Mouse (Mus musculus): ENCODE measurements around the gene Prss1. TPM values are rescaled to one million over a fixed set of nuclear protein-coding genes. Genes with fewer than 3 reads are reported as not detected.
"Not testable (repeated sequence)": the region's sequence is repeated elsewhere in the genome, so short reads cannot be mapped to it uniquely, and the experiment has no call there.

Prss1 gene
- 3.3 TPM in 1 of 2 replicates, not detected in the other for polyA plus RNA-seq (2014; fragmentation: Nextera tagmentation; extraction: Ambion mirVana)

DNA sequence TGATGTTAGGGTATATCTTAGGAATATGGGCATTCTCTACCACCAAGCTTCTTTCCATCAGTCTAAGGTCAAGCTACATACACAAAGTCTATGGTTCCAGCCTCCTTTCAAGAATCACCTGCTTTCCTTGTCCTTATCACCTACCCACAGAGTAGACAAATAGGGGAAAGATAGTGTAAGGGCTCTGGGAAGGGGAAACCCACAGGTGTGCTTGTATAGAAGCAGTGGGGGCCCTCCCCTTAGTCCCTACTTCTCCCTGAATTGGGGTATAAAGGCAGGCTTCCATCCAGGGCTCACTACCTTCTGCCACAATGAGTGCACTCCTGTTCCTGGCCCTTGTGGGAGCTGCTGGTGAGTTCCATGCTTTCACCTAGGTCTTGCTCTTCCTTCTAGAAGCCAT is at the start of gene Prss1:
Gene Prss1, plus strand, starts transcription at position 301 of the 400 bp plus-strand sequence.
- not testable (repeated sequence) for ATAC-seq (ENCODE audit: insufficient number of reproducible peaks, insufficient read depth, low FRiP score, low read depth); H3K36me3 ChIP-seq (ENCODE audit: control insufficient read depth, insufficient read depth, low read length); H3K9ac ChIP-seq (replicated peaks; ENCODE audit: low read depth, low read length); H3K9me3 ChIP-seq (ENCODE audit: control insufficient read depth, low read depth, low read length); H3K27ac ChIP-seq (ENCODE audit: low read length); H3K27me3 ChIP-seq (ENCODE audit: control insufficient read depth, insufficient read depth, low read length); H3K4me3 ChIP-seq (ENCODE audit: low read depth, low read length); H3K4me1 ChIP-seq (ENCODE audit: control insufficient read depth, insufficient read depth, low read length); H3K4me2 ChIP-seq (replicated peaks; ENCODE audit: low read depth, low read length)

DNA sequence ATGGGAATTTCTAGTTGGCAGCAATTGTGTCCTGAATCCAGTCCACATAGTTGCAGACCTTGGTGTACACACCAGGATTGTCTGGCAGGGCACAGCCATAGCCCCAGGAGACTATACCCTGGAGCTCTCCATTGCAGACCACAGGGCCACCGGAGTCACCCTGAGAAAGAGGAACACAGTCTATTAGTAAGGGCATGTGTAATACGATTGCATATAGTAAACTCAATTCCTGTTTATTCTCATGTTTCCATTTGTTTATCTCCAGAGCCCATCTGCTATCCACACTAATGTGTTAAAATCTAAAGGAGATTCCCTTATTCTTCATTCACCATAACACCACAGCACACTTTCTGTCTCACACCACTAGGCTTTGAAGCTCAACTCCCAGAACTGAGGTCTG is 16.5 kb upstream of the Prss1 start:
- H3K36me3 ChIP-seq (ENCODE audit: control insufficient read depth, insufficient read depth, low read length); H3K4me3 ChIP-seq (ENCODE audit: low read depth, low read length); H3K4me2 ChIP-seq (replicated peaks; ENCODE audit: low read depth, low read length); H3K4me1 ChIP-seq (ENCODE audit: control insufficient read depth, insufficient read depth, low read length); H3K9ac ChIP-seq (replicated peaks; ENCODE audit: low read depth, low read length); H3K9me3 ChIP-seq (ENCODE audit: control insufficient read depth, low read depth, low read length); ATAC-seq (ENCODE audit: insufficient number of reproducible peaks, insufficient read depth, low FRiP score, low read depth); H3K27ac ChIP-seq (ENCODE audit: low read length); H3K27me3 ChIP-seq (ENCODE audit: control insufficient read depth, insufficient read depth, low read length): not testable (repeated sequence)
- WGBS: 100% methylated on average over 1 of the region's 2 CpGs

DNA sequence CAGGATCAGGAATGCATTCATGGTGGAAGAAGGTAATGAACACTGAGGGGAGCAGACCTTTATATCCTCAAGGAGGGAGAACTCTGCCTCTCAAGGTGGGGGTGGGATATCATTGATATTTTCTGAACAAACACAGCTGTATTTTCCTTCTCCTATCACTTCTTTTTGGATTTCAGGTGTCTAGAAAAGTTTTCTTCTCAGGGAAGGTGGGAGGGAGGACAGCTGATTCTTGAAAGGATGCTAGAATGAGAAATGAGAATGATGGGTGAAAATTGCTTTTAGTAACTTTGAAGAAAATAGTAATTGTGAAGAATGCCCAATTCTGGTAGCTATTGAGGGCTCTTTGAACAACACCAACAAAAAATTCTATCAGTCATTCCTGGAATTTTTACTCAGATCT is 12.7 kb upstream of the Prss1 start, which contains the start of gene Gm10334:
Gene Gm10334, minus strand, starts transcription at position 101 of the 400 bp plus-strand sequence.
- not testable (repeated sequence) for H3K36me3 ChIP-seq (ENCODE audit: control insufficient read depth, insufficient read depth, low read length); H3K27ac ChIP-seq (ENCODE audit: low read length); H3K4me1 ChIP-seq (ENCODE audit: control insufficient read depth, insufficient read depth, low read length); H3K4me3 ChIP-seq (ENCODE audit: low read depth, low read length); H3K9me3 ChIP-seq (ENCODE audit: control insufficient read depth, low read depth, low read length); ATAC-seq (ENCODE audit: insufficient number of reproducible peaks, insufficient read depth, low FRiP score, low read depth); H3K9ac ChIP-seq (replicated peaks; ENCODE audit: low read depth, low read length); H3K27me3 ChIP-seq (ENCODE audit: control insufficient read depth, insufficient read depth, low read length); H3K4me2 ChIP-seq (replicated peaks; ENCODE audit: low read depth, low read length)

DNA sequence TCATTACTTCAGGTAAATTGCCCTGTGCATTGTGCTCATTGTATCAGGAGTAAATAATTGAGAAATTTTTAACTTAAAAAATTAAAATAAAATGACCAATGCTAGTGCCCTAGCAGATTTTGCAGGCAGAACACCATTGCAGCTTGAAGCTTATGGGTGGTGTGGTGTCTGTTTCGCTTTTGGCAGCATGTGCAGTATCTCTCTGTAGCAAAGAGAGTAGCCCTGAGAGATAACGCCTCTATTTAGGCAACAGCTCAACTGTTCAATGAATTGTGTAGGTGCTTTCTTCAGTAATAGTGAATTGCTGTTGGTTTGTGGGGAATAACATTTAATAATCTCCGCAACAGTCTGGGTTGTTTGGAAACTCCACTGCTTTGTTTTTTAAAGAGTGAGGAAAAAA is 40.6 kb downstream of the Prss1 start:
- no peaks in the 10 kb centered on the region for H3K9me3 ChIP-seq (ENCODE audit: control insufficient read depth, low read depth, low read length)
- no peak for ATAC-seq (ENCODE audit: insufficient number of reproducible peaks, insufficient read depth, low FRiP score, low read depth)

DNA sequence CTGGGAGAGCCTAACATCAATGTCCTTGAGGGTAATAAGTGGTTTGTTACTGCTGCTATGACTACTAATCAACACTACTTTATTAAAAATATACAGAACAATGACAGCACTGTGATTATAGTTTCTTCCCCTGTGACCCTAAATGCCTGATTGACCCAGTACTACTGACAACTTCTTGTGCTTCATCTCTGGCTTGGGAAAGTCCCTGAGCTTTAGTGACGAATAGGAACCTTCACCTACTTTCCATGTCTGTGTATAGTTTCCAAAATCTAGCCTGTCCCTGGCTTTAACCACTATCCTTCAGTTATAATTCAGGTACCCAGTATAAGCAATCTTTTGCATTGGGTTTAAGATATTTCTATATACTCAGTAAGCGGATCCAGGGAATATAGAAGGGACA is 46.2 kb downstream of the Prss1 start:
- Histone ChIP-seq H3K36me3 (ENCODE audit: control insufficient read depth, insufficient read depth, low read length) (no peaks in the 10 kb centered on the region), H3K4me1 (ENCODE audit: control insufficient read depth, insufficient read depth, low read length) (no peaks in the 10 kb centered on the region), H3K9me3 (ENCODE audit: control insufficient read depth, low read depth, low read length) (no peaks in the 10 kb centered on the region), H3K27me3 (ENCODE audit: control insufficient read depth, insufficient read depth, low read length) (no peaks in the 10 kb centered on the region), H3K4me3 (ENCODE audit: low read depth, low read length) (no peak overlapping the region), H3K27ac (ENCODE audit: low read length) (no peak overlapping the region), H3K9ac (replicated peaks; ENCODE audit: low read depth, low read length) (no peak overlapping the region), H3K4me2 (replicated peaks; ENCODE audit: low read depth, low read length) (no peak overlapping the region)
- no peak for ATAC-seq (ENCODE audit: insufficient number of reproducible peaks, insufficient read depth, low FRiP score, low read depth)
- 77% methylated on average over 2 of the region's 2 CpGs for WGBS

More for the DNA sequence above, 40.6 kb downstream of the Prss1 start:
- Histone ChIP-seq H3K4me3 (ENCODE audit: low read depth, low read length) (no peak overlapping the region), H3K4me1 (ENCODE audit: control insufficient read depth, insufficient read depth, low read length) (no peaks in the 10 kb centered on the region), H3K9ac (replicated peaks; ENCODE audit: low read depth, low read length) (no peak overlapping the region), H3K27ac (ENCODE audit: low read length) (no peak overlapping the region), H3K27me3 (ENCODE audit: control insufficient read depth, insufficient read depth, low read length) (no peaks in the 10 kb centered on the region), H3K36me3 (ENCODE audit: control insufficient read depth, insufficient read depth, low read length) (no peaks in the 10 kb centered on the region), H3K4me2 (replicated peaks; ENCODE audit: low read depth, low read length) (no peak overlapping the region)
- WGBS: 81% methylated on average over 3 of the region's 3 CpGs

DNA sequence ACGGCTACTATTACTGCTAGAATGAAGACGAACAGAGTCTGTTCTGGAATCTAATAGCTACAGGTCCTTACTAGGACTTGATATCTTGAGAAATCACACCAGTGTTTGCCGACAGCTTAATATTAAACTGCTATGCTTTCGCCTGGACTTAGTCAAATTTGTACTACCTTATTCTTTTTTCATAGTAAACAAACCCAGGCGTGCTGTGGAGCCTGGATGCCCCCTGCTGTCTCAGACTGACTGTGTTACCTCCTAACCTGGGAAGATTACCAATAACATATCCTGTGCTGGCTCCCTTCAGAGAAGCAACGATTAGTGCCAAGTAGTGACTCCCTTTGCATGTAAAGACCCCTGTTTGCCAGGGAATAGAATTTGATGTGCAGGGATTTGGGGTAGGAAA is 46.6 kb downstream of the Prss1 start:
- no peak overlapping the region for H3K4me2 ChIP-seq (replicated peaks; ENCODE audit: low read depth, low read length)
- H3K4me3 ChIP-seq (ENCODE audit: low read depth, low read length): no peak overlapping the region
- H3K9me3 ChIP-seq (ENCODE audit: control insufficient read depth, low read depth, low read length): no peaks in the 10 kb centered on the region
- H3K4me1 ChIP-seq (ENCODE audit: control insufficient read depth, insufficient read depth, low read length): no peaks in the 10 kb centered on the region
- ATAC-seq (ENCODE audit: insufficient number of reproducible peaks, insufficient read depth, low FRiP score, low read depth): no peak
- no peak overlapping the region for H3K9ac ChIP-seq (replicated peaks; ENCODE audit: low read depth, low read length)
- H3K36me3 ChIP-seq (ENCODE audit: control insufficient read depth, insufficient read depth, low read length): no peaks in the 10 kb centered on the region
- no peaks in the 10 kb centered on the region for H3K27me3 ChIP-seq (ENCODE audit: control insufficient read depth, insufficient read depth, low read length)
- H3K27ac ChIP-seq (ENCODE audit: low read length): no peak overlapping the region
- 66% methylated on average over 6 of the region's 6 CpGs for WGBS

Other genes with a start within 250 kb of the Prss1 start
- gene Try4, start 156.7 kb upstream of the Prss1 start, polyA plus RNA-seq (2014; fragmentation: Nextera tagmentation; extraction: Ambion mirVana): not detected in 2 replicates
- 2.9 TPM in 1 of 2 replicates, not detected in the other for gene Try5, start 142.1 kb upstream of the Prss1 start, polyA plus RNA-seq (2014; fragmentation: Nextera tagmentation; extraction: Ambion mirVana)
- 5.0 TPM in 1 of 2 replicates, not detected in the other for gene Try10, start 104.8 kb upstream of the Prss1 start, polyA plus RNA-seq (2014; fragmentation: Nextera tagmentation; extraction: Ambion mirVana)
- gene Prss3, start 81.3 kb upstream of the Prss1 start, polyA plus RNA-seq (2014; fragmentation: Nextera tagmentation; extraction: Ambion mirVana): 1.2 TPM in 1 of 2 replicates, not detected in the other
- gene Gm5771, start 66.6 kb upstream of the Prss1 start, polyA plus RNA-seq (2014; fragmentation: Nextera tagmentation; extraction: Ambion mirVana): 0.69 TPM in 1 of 2 replicates, not detected in the other
- 1.2 TPM in 1 of 2 replicates, not detected in the other for gene Gm10334, start 12.8 kb upstream of the Prss1 start, polyA plus RNA-seq (2014; fragmentation: Nextera tagmentation; extraction: Ambion mirVana)
- gene Prss2, start 62.9 kb downstream of the Prss1 start, polyA plus RNA-seq (2014; fragmentation: Nextera tagmentation; extraction: Ambion mirVana): 6.5 TPM in 1 of 2 replicates, not detected in the other
- 11.7 and 11.8 TPM in 2 replicates for gene Ephb6, start 146.6 kb downstream of the Prss1 start, polyA plus RNA-seq (2014; fragmentation: Nextera tagmentation; extraction: Ambion mirVana)
- 5.7 and 6.7 TPM in 2 replicates for gene Trpv6, start 177.5 kb downstream of the Prss1 start, polyA plus RNA-seq (2014; fragmentation: Nextera tagmentation; extraction: Ambion mirVana)
- not detected in 2 replicates for gene Trpv5, start 221.8 kb downstream of the Prss1 start, polyA plus RNA-seq (2014; fragmentation: Nextera tagmentation; extraction: Ambion mirVana)
- 0.48 TPM in 1 of 2 replicates, not detected in the other for gene Llcfc1, start 225.5 kb downstream of the Prss1 start, polyA plus RNA-seq (2014; fragmentation: Nextera tagmentation; extraction: Ambion mirVana)
- gene Kel, start 245.4 kb downstream of the Prss1 start, polyA plus RNA-seq (2014; fragmentation: Nextera tagmentation; extraction: Ambion mirVana): 1.2 and 1.5 TPM in 2 replicates